ENCODE assay signal across 8 mouse cellular contexts in the genomic region with DNA sequence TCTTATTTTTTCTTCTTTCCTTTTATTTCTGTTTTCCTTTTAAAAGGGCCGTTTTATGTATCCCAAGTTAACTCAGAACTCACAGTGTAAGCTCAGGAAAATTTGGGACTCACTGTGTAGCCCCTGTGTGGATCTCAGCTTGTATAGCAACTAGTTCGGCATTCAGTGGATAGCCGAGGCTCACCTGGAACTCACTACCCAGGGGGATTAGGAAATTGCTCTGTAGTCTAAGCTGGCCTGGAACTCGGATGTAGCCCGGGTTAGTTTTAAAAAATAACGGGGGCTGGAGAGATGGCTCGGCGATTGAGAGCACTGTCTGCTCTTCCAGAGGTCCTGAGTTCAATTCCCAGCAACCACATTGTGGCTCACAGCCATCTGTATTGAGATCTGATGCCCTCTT. TPM values are rescaled to one million over a fixed set of nuclear protein-coding genes. Genes with fewer than 3 reads are reported as not detected.
DNase-seq lines count a peak whose midpoint lies in the region; ATAC-seq and TF ChIP-seq lines count a peak whose summit lies in the region.

No protein-coding gene starts in this region.

- H3K36me3 ChIP-seq in thymus, adult 2 months (ENCODE audit: control insufficient read depth, insufficient read depth, low read length), result peaks cover 10% of the 10 kb centered on the region
- H3K36me3 ChIP-seq in limb, embryonic 14.5 days (ENCODE audit: control insufficient read depth, insufficient read depth, low read length), result peaks cover 16% of the 10 kb centered on the region

- no peak for TF ChIP-seq CTCF in thymus, adult 2 months (IDR thresholded peaks at IDR 0.05; ENCODE audit: borderline replicate concordance, control insufficient read depth, extremely low read depth, insufficient read depth, low read length, poor library complexity)

- WGBS in thymus, adult 2 months, result 5% methylated on average over 8 of the region's 8 CpGs
- 6% methylated on average over 8 of the region's 8 CpGs for WGBS in limb, embryonic 14.5 days

- ATAC-seq in limb, embryonic 14.5 days (ENCODE audit: low FRiP score, low read depth), result no peak

- intact Hi-C loops in gastrocnemius, postnatal 14 days (cut with DNase I; ENCODE audit: low total_unique reads), result no loop called here

- peak overlapping the region; percentile 98 for H3K4me3 ChIP-seq in thymus, adult 2 months (ENCODE audit: control insufficient read depth, insufficient read depth, low read length)
- peak overlapping the region; percentile 64 for H3K4me3 ChIP-seq in limb, embryonic 14.5 days (replicated peaks; ENCODE audit: low read length)

- peak overlapping the region; percentile 63 for H3K4me2 ChIP-seq in limb, embryonic 14.5 days (replicated peaks; ENCODE audit: low read depth, low read length, severe bottlenecking)

- peak overlapping the region; percentile 63 for H3K9ac ChIP-seq in limb, embryonic 14.5 days (ENCODE audit: low read depth, low read length, severe bottlenecking)

- H3K4me1 ChIP-seq in thymus, adult 2 months (replicated peaks; ENCODE audit: control insufficient read depth, insufficient read depth, low read length), result peaks cover 11% of the 10 kb centered on the region
- peaks cover 9% of the 10 kb centered on the region for H3K4me1 ChIP-seq in limb, embryonic 14.5 days (ENCODE audit: control insufficient read depth, insufficient read depth, low read length)

- H3K27me3 ChIP-seq in thymus, adult 2 months (ENCODE audit: control insufficient read depth, insufficient read depth, low read length), result no peaks in the 10 kb centered on the region
- no peaks in the 10 kb centered on the region for H3K27me3 ChIP-seq in limb, embryonic 14.5 days (ENCODE audit: control insufficient read depth, insufficient read depth, low read length)

- H3K27ac ChIP-seq in thymus, adult 2 months (ENCODE audit: control insufficient read depth, insufficient read depth, low read length), result peak overlapping the region; percentile 57; the same call in 1 of the 2 replicates
- peak overlapping the region; percentile 73 for H3K27ac ChIP-seq in limb, embryonic 14.5 days (replicated peaks; ENCODE audit: low read depth, low read length)

- TF ChIP-seq POLR2A in thymus, adult 2 months (IDR thresholded peaks at IDR 0.05; ENCODE audit: control insufficient read depth, extremely low read depth, insufficient read depth, low read length, poor library complexity), result no peak
- no peak for TF ChIP-seq POLR2A in limb, embryonic 14.5 days (IDR thresholded peaks at IDR 0.05; ENCODE audit: borderline replicate concordance, extremely low read depth, insufficient read depth, insufficient read length)

- DNase-seq in embryo, embryonic 9.5 days (ENCODE audit: extremely low spot score), result peak; percentile 15
- DNase-seq in embryo, embryonic 10.5 days (ENCODE audit: low spot score), result no peak
- peak; percentile 6 for DNase-seq in thymus, adult 2 months
- no peak for DNase-seq in thymus, postnatal 0 days (ENCODE audit: low spot score)
- DNase-seq in limb, embryonic 14.5 days (ENCODE audit: low spot score), result no peak
- no peak for DNase-seq in right cerebral cortex, adult 2 months (ENCODE audit: low spot score in 2 of 2)
- DNase-seq in gastrocnemius, postnatal 14 days, result no peak
- no peak for DNase-seq in spleen, postnatal 10 days (ENCODE audit: low spot score in 2 of 2)

- H3K9me3 ChIP-seq in limb, embryonic 14.5 days (ENCODE audit: control insufficient read depth, low read length), result no peaks in the 10 kb centered on the region

RNA-seq across cellular contexts. Expression of a gene that starts 1.9 kb away (rescaled TPM):
- 15.4 and 15.6 TPM in 2 replicates for polyA plus RNA-seq in thymus, adult 2 months (2012; rRNA removed)
- 24.3 and 25.2 TPM in 2 replicates for polyA plus RNA-seq in thymus, postnatal 0 days (2015; fragmentation: Nextera tagmentation; extraction: Ambion mirVana)
- polyA plus RNA-seq in limb, embryonic 14.5 days (2012; rRNA removed), result 14.7 and 15.3 TPM in 2 replicates
- polyA plus RNA-seq in limb, embryonic 14.5 days (2014; fragmentation: Nextera tagmentation; extraction: Ambion mirVana), result 25.3 and 29.0 TPM in 2 replicates
- 1 to 10 TPM; 7.8 to 9.1 TPM for total RNA-seq in gastrocnemius, postnatal 14 days (2021)

RNA-seq across cellular contexts. Expression of a gene that starts 2.0 kb away (rescaled TPM):
- polyA plus RNA-seq in thymus, adult 2 months (2012; rRNA removed), result 24.4 and 24.8 TPM in 2 replicates
- polyA plus RNA-seq in thymus, postnatal 0 days (2015; fragmentation: Nextera tagmentation; extraction: Ambion mirVana), result 84.0 and 91.6 TPM in 2 replicates
- 31.3 and 51.9 TPM in 2 replicates for polyA plus RNA-seq in limb, embryonic 14.5 days (2012; rRNA removed)
- 48.2 and 50.8 TPM in 2 replicates for polyA plus RNA-seq in limb, embryonic 14.5 days (2014; fragmentation: Nextera tagmentation; extraction: Ambion mirVana)
- total RNA-seq in gastrocnemius, postnatal 14 days (2021), result 10 to 100 TPM; 22.6 to 23.4 TPM

RNA-seq across cellular contexts. Expression of a gene that starts 40.4 kb away (rescaled TPM):
- 31.8 and 44.4 TPM in 2 replicates for polyA plus RNA-seq in thymus, adult 2 months (2012; rRNA removed)
- 27.8 and 39.5 TPM in 2 replicates for polyA plus RNA-seq in thymus, postnatal 0 days (2015; fragmentation: Nextera tagmentation; extraction: Ambion mirVana)
- 36.1 and 41.1 TPM in 2 replicates for polyA plus RNA-seq in limb, embryonic 14.5 days (2012; rRNA removed)
- polyA plus RNA-seq in limb, embryonic 14.5 days (2014; fragmentation: Nextera tagmentation; extraction: Ambion mirVana), result 42.2 and 49.6 TPM in 2 replicates
- 10 to 100 TPM; 28.6 to 29.6 TPM for total RNA-seq in gastrocnemius, postnatal 14 days (2021)

Comparison
In these comparisons a context has a peak if more than half of its experiments do, and no peak if none do; other contexts are left out.
1. DNase-seq: peak in embryo, embryonic 9.5 days (single experiment) and thymus, adult 2 months (single experiment); none in embryo, embryonic 10.5 days (single experiment), thymus, postnatal 0 days (single experiment), limb, embryonic 14.5 days (single experiment), right cerebral cortex, adult 2 months (0 of 2), gastrocnemius, postnatal 14 days (single experiment) and spleen, postnatal 10 days (0 of 2).